Mouse (Mus musculus) heart, embryonic 13.5 days (tissue): ENCODE data around the gene Col26a1. TPM values are rescaled to one million over a fixed set of nuclear protein-coding genes. Genes with fewer than 3 reads are reported as not detected.

ENCODE experiments used
- ATAC-seq: fragments of 200-750 bp; cut with Nextera tagmentation; 2 replicates; pipeline ENCODE4 v1.8.0; 2017; ENCODE audit warnings: moderate TSS enrichment; ENCODE audit not compliant: insufficient number of reproducible peaks, low FRiP score, low TSS enrichment; ENCODE audit errors: extremely low read depth
- H3K27ac ChIP-seq: fragments of 300-500 bp; sonication (generic); replicated peaks from 2 replicates; pipeline ENCODE4 v1.5.1; 2015; ENCODE audit warnings: moderate library complexity, mild to moderate bottlenecking, inconsistent platforms
- H3K27me3 ChIP-seq: fragments of 300-500 bp; sonication (generic); replicated peaks from 2 replicates; pipeline ENCODE4 v1.6.1; 2015; ENCODE audit warnings: mild to moderate bottlenecking, inconsistent platforms
- H3K36me3 ChIP-seq: fragments of 300-500 bp; sonication (generic); 2 replicates; pipeline ENCODE4 v1.6.1; 2015; ENCODE audit warnings: mild to moderate bottlenecking, inconsistent platforms
- H3K4me1 ChIP-seq: fragments of 300-500 bp; sonication (generic); 2 replicates; pipeline ENCODE4 v1.6.1; 2015; ENCODE audit warnings: inconsistent platforms
- H3K4me2 ChIP-seq: fragments of 300-500 bp; sonication (generic); 2 replicates; pipeline ENCODE4 v1.6.1; 2015; ENCODE audit warnings: inconsistent platforms, mild to moderate bottlenecking, moderate library complexity
- H3K4me3 ChIP-seq: fragments of 300-500 bp; sonication (generic); 2 replicates; pipeline ENCODE4 v1.5.1; 2015; ENCODE audit warnings: moderate library complexity, mild to moderate bottlenecking, inconsistent platforms
- H3K9ac ChIP-seq: fragments of 300-500 bp; sonication (generic); 2 replicates; pipeline ENCODE4 v1.6.1; 2015; ENCODE audit warnings: inconsistent platforms, mild to moderate bottlenecking, moderate library complexity
- H3K9me3 ChIP-seq: fragments of 300-500 bp; sonication (generic); 2 replicates; pipeline ENCODE4 v1.6.1; 2016; ENCODE audit warnings: inconsistent platforms
- WGBS: fragments of 180-500 bp; shearing (Covaris S2); methylation state at CpG from one replicate; pipeline ENCODE4 v1.1.7; 2015; ENCODE audit warnings: mixed read lengths; 5-methylcytosine and 5-hydroxymethylcytosine counted together
- polyA plus RNA-seq: library from polyadenylated mRNA; unstranded; fragments of >200 nt; fragmentation: Nextera tagmentation; extraction: Ambion mirVana; gene quantifications from 2 replicates; pipeline ENCODE4 v1.2.1, GENCODE M21; 2015

Gene Col26a1
- polyA plus RNA-seq, 1 experiment from 2014 or later: 21.8 TPM

DNA sequence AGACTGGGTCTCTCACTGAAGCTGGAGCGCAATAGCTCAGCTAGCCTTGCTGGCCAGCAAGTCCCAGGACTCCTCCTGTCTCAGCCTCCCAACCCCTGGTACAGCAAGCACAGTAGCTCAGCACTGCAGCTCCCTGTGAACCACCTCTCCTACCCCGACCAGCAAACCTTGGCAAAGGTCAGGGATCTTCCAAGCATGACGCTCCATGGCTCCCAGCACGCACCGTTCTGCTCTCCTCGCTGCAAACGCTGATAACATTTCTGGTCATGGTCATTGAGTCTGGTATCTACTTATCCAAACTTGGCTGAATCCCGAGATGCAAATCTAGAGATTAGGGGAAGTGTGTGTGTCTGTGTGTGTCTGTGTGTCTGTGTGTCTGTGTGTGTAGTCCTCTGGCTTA lies 2.9 kb downstream of the Col26a1 start:
- no peak overlapping the region for H3K9ac ChIP-seq
- peaks cover 19% of the 10 kb centered on the region for H3K4me1 ChIP-seq
- no peak overlapping the region for H3K4me3 ChIP-seq
- WGBS: 65% methylated on average over 8 of the region's 8 CpGs
- no peaks in the 10 kb centered on the region for H3K9me3 ChIP-seq
- H3K4me2 ChIP-seq: no peak overlapping the region
- ATAC-seq: no peak
- H3K27me3 ChIP-seq: peaks cover 50% of the 10 kb centered on the region
- no peak overlapping the region for H3K27ac ChIP-seq
- H3K36me3 ChIP-seq: no peaks in the 10 kb centered on the region

DNA sequence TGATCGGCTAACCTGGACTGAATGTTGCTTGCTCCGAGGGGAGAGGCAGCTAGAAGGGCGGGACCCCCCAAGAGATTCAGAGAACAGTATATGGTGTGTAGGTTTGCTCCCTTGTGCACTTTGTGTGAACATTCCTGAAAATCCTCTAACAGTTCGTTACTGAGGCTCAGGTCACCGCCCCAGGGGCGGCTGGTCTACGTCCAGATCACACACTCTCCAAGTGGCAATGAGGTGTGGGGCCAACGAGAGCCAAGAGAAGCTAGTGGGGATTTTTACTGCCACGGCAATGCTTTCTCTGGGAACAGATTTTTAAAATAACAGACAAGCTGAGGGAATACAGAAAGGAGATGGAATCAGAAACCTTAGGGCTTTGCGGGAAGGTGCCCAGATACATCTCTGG lies 8.7 kb downstream of the Col26a1 start:
- H3K36me3 ChIP-seq: no peaks in the 10 kb centered on the region
- ATAC-seq: no peak

GRCm38 (mm10) chr5:136872417-136872816 lies 10.6 kb downstream of the Col26a1 start:
- Histone ChIP-seq H3K9ac (no peak overlapping the region), H3K4me2 (no peak overlapping the region), H3K4me1 (peaks cover 6% of the 10 kb centered on the region; the same call in 1 of the 2 replicates), H3K27me3 (no peaks in the 10 kb centered on the region), H3K27ac (no peak overlapping the region), H3K9me3 (no peaks in the 10 kb centered on the region), H3K36me3 (no peaks in the 10 kb centered on the region), H3K4me3 (no peak overlapping the region)
- WGBS: 72% methylated on average over 8 of the region's 8 CpGs
- ATAC-seq: no peak

More for the DNA sequence above, 8.7 kb downstream of the Col26a1 start:
- Histone ChIP-seq H3K9ac (no peak overlapping the region), H3K27ac (no peak overlapping the region), H3K4me1 (peaks cover 6% of the 10 kb centered on the region; the same call in 1 of the 2 replicates), H3K4me3 (no peak overlapping the region), H3K27me3 (no peaks in the 10 kb centered on the region), H3K9me3 (no peaks in the 10 kb centered on the region), H3K4me2 (no peak overlapping the region)
- 49% methylated on average over 10 of the region's 10 CpGs for WGBS

GRCm38 (mm10) chr5:136869451-136870114 lies 13.4 kb downstream of the Col26a1 start:
- no peaks in the 10 kb centered on the region for H3K9me3 ChIP-seq
- H3K36me3 ChIP-seq: no peaks in the 10 kb centered on the region
- H3K9ac ChIP-seq: no peak overlapping the region
- no peak for ATAC-seq
- peaks cover 10% of the 10 kb centered on the region for H3K4me1 ChIP-seq
- H3K27me3 ChIP-seq: no peaks in the 10 kb centered on the region
- 57% methylated on average over 10 of the region's 10 CpGs for WGBS
- H3K4me3 ChIP-seq: no peak overlapping the region
- H3K27ac ChIP-seq: no peak overlapping the region
- H3K4me2 ChIP-seq: no peak overlapping the region

- Histone ChIP-seq H3K4me2 (no peak overlapping the region), H3K27me3 (no peaks in the 10 kb centered on the region), H3K4me3 (no peak overlapping the region), H3K9me3 (no peaks in the 10 kb centered on the region), H3K36me3 (no peaks in the 10 kb centered on the region), H3K9ac (no peak overlapping the region), H3K4me1 (peaks cover 29% of the 10 kb centered on the region), H3K27ac (no peak overlapping the region)
- 63% methylated on average over 5 of the region's 5 CpGs for WGBS
- no peak for ATAC-seq
Observed at GRCm38 (mm10) chr5:136867706-136868105, 15.3 kb downstream of the Col26a1 start.

DNA sequence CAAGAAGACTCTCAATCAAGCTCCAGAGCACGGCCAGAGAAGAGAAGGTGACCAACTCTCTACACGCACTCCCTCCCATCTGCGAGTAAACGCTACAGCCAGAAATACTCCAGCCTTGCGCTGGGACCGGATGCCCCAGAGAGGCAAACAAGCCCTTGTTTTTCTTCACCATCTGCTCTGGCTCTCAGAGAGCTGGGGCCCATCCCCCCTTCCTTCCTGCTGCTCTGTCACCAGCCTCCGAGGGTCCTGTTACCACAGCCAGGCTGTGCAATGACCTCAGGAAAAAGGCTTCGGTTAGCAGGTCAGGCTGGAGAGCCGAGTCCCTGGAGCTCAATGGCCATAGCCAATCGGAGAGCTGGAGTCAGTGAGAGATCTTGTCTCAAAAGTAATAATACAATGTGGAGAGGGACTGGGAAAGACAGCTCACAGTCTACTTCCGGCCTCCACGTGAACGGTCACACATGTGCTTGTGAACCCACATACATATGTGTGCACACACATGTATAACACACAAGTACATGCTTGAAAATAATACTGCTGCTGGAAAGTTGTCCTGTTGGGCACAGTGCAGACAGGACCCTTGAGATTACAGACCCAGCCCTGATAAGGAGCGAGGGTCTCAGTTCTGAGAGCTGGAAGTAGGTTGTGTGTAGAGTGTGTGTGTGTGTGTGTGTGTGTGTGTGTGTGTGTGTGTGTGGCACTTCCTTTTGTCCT lies 18.9 kb downstream of the Col26a1 start:
- peak overlapping the region; percentile 25 for H3K4me3 ChIP-seq
- 5% methylated on average over 14 of the region's 14 CpGs for WGBS
- peaks cover 39% of the 10 kb centered on the region for H3K4me1 ChIP-seq
- H3K27ac ChIP-seq: peak overlapping the region; percentile 91
- no peaks in the 10 kb centered on the region for H3K9me3 ChIP-seq
- peak overlapping the region; percentile 58 for H3K9ac ChIP-seq
- peaks cover 23% of the 10 kb centered on the region for H3K27me3 ChIP-seq
- peak; percentile 28; the same call in 1 of the 2 replicates for ATAC-seq
- H3K4me2 ChIP-seq: peak overlapping the region; percentile 59
- no peaks in the 10 kb centered on the region for H3K36me3 ChIP-seq

DNA sequence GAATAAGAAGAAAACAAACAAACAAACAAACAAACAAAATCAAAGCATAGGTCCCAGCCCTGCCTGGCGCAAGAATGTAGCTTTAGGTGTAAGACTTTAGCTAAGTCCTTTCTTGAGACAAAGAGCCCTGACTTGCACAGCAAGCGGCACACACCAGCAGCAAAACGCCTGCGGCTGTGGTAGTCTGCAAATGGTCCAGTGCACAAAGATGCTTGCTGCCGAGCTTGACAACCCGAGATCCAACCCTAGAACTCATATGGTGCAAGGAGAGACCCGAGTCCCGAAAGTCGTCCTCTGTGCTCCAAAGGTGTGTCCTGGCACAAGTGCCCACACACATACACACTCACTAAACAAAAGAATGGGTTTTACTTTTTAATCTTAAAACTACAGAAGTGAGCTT lies 19.7 kb downstream of the Col26a1 start:
- no peak for ATAC-seq
- Histone ChIP-seq H3K4me3 (no peak overlapping the region), H3K9me3 (no peaks in the 10 kb centered on the region), H3K4me2 (peak overlapping the region; percentile 59), H3K36me3 (no peaks in the 10 kb centered on the region), H3K4me1 (peaks cover 39% of the 10 kb centered on the region), H3K27me3 (peaks cover 23% of the 10 kb centered on the region), H3K27ac (peak overlapping the region; percentile 91), H3K9ac (peak overlapping the region; percentile 58; the same call in 1 of the 2 replicates)
- 52% methylated on average over 9 of the region's 9 CpGs for WGBS

DNA sequence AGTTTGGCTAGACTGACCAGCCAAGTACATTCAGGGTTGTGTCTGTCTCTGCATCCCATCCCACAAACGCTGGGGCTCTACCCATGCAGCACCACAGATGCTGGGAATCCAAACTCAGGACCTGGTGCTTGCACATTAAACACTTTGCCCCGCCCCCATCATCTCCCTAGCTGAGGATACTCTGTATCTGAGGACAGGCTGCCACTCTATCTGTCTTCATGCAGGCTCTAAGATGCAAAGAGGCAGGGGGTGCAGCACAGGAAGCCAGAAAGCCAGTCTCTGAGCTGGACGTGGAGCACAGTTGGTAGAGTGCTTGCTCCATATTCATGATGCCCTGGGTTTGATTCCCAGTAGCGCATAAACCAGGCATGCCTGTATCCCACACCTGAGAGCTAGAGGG lies 20.2 kb downstream of the Col26a1 start:
- H3K4me1 ChIP-seq: peaks cover 39% of the 10 kb centered on the region
- peak overlapping the region; percentile 11; the same call in 1 of the 2 replicates for H3K9ac ChIP-seq
- no peak for ATAC-seq
- H3K27ac ChIP-seq: peak overlapping the region; percentile 91
- WGBS: 51% methylated on average over 4 of the region's 4 CpGs
- H3K4me2 ChIP-seq: no peak overlapping the region
- peaks cover 23% of the 10 kb centered on the region for H3K27me3 ChIP-seq
- H3K9me3 ChIP-seq: no peaks in the 10 kb centered on the region
- no peak overlapping the region for H3K4me3 ChIP-seq
- no peaks in the 10 kb centered on the region for H3K36me3 ChIP-seq

- Histone ChIP-seq H3K27me3 (peaks cover 23% of the 10 kb centered on the region), H3K4me1 (peaks cover 39% of the 10 kb centered on the region), H3K9me3 (no peaks in the 10 kb centered on the region), H3K4me3 (peak overlapping the region; percentile 17; the same call in 1 of the 2 replicates), H3K27ac (0 out of 2 replicates have a peak overlapping the region, but pooled peaks have one; percentile 6), H3K36me3 (no peaks in the 10 kb centered on the region), H3K9ac (peak overlapping the region; percentile 53), H3K4me2 (peak overlapping the region; percentile 49)
- WGBS: 16% methylated on average over 20 of the region's 20 CpGs
- ATAC-seq: no peak
Observed at GRCm38 (mm10) chr5:136861191-136861940, 21.6 kb downstream of the Col26a1 start.

DNA sequence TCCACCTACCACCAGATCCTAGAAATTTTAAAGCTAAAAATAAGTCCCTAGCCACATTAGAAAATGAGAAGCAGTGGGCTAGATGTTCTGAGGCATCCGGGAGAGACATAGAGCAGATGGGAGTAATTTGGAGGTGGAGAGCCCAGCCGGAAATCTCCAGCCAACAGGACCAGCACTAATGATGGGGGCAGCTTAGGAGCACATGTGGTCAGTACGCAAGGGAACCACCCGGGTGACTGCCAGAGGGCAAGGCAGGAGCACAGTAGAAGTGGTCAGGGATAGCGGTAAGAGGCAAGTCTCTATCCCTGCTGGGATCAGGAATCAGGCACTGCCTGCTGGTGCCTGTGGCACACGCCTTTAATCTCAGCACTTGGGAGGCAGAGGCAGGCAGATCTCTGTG lies 32.3 kb downstream of the Col26a1 start:
- WGBS: 83% methylated on average over 6 of the region's 6 CpGs
- no peak for ATAC-seq
- Histone ChIP-seq H3K27ac (no peak overlapping the region), H3K36me3 (no peaks in the 10 kb centered on the region), H3K9ac (no peak overlapping the region), H3K4me1 (no peaks in the 10 kb centered on the region), H3K9me3 (no peaks in the 10 kb centered on the region; the same call in 1 of the 2 replicates), H3K4me3 (no peak overlapping the region), H3K27me3 (no peaks in the 10 kb centered on the region), H3K4me2 (no peak overlapping the region)
